Mouse (Mus musculus) C2C12 (cell line): ENCODE data around the gene Lrfn2.

Experiments used
- CEBPB ChIP-seq: IDR thresholded peaks from one replicate; pipeline ENCODE4 v1.6.1; 2011; ENCODE audit warnings: low read depth, mild to moderate bottlenecking, control low read depth, moderate library complexity
- CTCF ChIP-seq: IDR thresholded peaks from one replicate; pipeline ENCODE4 v1.5.1; 2011; ENCODE audit not compliant: control insufficient read depth, insufficient read depth, insufficient read length
- FOSL1 ChIP-seq: IDR thresholded peaks from one replicate; pipeline ENCODE4 v1.8.0; 2011; ENCODE audit warnings: mild to moderate bottlenecking, low read length; ENCODE audit not compliant: poor library complexity, insufficient read depth, severe bottlenecking
- MAX ChIP-seq: IDR thresholded peaks from one replicate; pipeline ENCODE4 v1.6.1; 2011; ENCODE audit warnings: mild to moderate bottlenecking, control low read depth
- MYOD1 ChIP-seq: IDR thresholded peaks from one replicate; pipeline ENCODE4 v1.6.1; 2011; ENCODE audit warnings: low read depth; ENCODE audit not compliant: control insufficient read depth, insufficient read length
- MYOG ChIP-seq: IDR thresholded peaks from one replicate; pipeline ENCODE4 v1.6.1; 2011; ENCODE audit not compliant: control insufficient read depth, insufficient read length; ENCODE audit errors: extremely low read depth
- USF1 ChIP-seq: IDR thresholded peaks from one replicate; pipeline ENCODE4 v1.6.1; 2011; ENCODE audit warnings: low read depth, mild to moderate bottlenecking, control low read depth, moderate library complexity

DNA sequence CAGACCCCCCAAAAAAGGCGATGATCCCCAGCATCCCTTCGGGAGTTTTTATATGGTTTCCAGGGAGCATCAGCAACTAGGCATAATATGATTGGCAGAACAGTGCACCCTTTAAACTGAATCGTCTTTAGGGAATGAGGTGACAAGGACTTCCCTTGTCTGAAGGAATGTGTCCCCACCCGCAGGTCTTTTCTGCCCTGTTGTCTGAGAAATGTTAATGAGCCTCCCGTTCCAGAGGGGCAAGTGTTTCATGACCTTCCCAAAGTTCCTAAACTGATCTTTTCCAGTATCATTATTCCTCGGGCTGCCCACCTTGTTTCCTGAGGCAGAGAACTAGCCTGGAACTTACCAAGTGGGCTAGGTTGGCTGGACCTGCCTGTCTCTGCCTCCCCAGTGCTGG lies 40.7 kb downstream of the Lrfn2 start:
- TF ChIP-seq CTCF (no peak), MYOD1 (no peak), USF1 (no peak), CEBPB (no peak), MAX (no peak), MYOG (no peak), FOSL1 (no peak)
